Mouse (Mus musculus): Measurements from ENCODE around the gene Ndufa12.

- TF ChIP-seq POLR2A (IDR thresholded peaks at IDR 0.05; ENCODE audit: low read depth, low read length) (no peak), CTCF (conservative IDR thresholded peaks at IDR 0.05; ENCODE audit: insufficient read depth, insufficient read length, low read depth, low read length) (no peak)
Observed at GRCm38 (mm10) chr10:94231025-94231424, 32.5 kb downstream of the Ndufa12 start.
